Mouse (Mus musculus) heart, adult 2 months (tissue): ENCODE measurements around the gene Myo1h.

Experiments used
- CTCF ChIP-seq: fragments of 200-600 bp; IDR thresholded peaks from 2 replicates; pipeline ENCODE4 v1.8.1; 2022; ENCODE audit warnings: antibody characterized with exemption, mild to moderate bottlenecking, moderate library complexity
- EP300 ChIP-seq: fragments of 200-500 bp; IDR thresholded peaks from 2 replicates; pipeline ENCODE4 v1.6.1; 2011; ENCODE audit warnings: low read depth, low read length, control low read depth; ENCODE audit not compliant: insufficient read depth
- POLR2A ChIP-seq: fragments of 200-500 bp; IDR thresholded peaks from 2 replicates; pipeline ENCODE4 v1.6.1; 2011; ENCODE audit warnings: mild to moderate bottlenecking, low read depth, low read length, control low read depth; ENCODE audit not compliant: insufficient read depth

DNA sequence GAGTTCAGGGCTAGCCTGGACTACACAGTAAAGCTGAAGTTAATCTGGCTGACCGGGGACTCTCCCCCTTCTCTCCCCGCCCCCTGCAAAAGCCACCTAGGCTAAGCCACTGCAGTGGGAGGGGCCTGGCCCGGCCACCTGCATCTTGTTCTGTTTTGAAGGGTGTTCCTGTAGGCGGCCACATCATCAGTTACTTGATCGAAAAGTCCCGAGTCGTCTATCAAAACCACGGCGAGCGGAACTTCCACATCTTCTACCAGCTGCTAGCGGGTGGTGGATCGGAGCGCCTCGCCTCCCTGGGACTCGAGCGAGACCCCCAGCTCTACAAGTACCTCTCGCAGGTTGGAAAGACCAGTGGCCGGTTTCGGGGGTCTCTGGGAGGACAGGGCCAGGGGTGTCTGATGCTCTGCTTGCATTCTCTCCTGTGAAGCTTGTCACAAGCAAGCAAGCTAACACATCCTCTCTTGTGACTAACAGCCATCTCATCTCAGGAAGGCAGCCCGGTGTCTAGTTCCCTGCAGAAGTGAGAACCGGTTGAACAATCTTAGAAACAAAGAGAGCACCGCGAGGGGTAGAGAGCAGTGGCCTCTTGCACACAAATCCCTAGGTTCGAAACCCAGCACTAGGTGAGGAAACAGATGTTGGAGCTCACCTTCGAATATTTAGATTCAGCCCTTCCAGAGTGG, 34.3 kb downstream of the Myo1h start:
- no peak for TF ChIP-seq CTCF
- TF ChIP-seq POLR2A: no peak
- no peak for TF ChIP-seq EP300
